Mouse (Mus musculus): Measurements from ENCODE around the gene Sde2. TPM values are rescaled to one million over a fixed set of nuclear protein-coding genes. Genes with fewer than 3 reads are reported as not detected.
"Not testable (repeated sequence)": the region's sequence is repeated elsewhere in the genome, so short reads cannot be mapped to it uniquely, and the experiment has no call there.

Gene Sde2
- polyA plus RNA-seq, 1 experiment from 2014 or later: 39.3 TPM

- 21% methylated on average over 9 of the region's 9 CpGs for WGBS
- Histone ChIP-seq H3K4me1 (no peaks in the 10 kb centered on the region), H3K9me3 (no peaks in the 10 kb centered on the region), H3K36me3 (no peaks in the 10 kb centered on the region), H3K27me3 (no peaks in the 10 kb centered on the region), H3K4me3 (no peak overlapping the region), H3K4me2 (replicated peaks) (no peak overlapping the region), H3K27ac (no peak overlapping the region), H3K9ac (no peak overlapping the region)
- no peak for ATAC-seq (ENCODE audit: low FRiP score, low read depth)
These were observed 23.0 kb downstream of the Sde2 start for GRCm38 (mm10) chr1:180873861-180874484.

GRCm38 (mm10) chr1:180874615-180875014, 23.7 kb downstream of the Sde2 start:
- Histone ChIP-seq H3K27me3 (no peaks in the 10 kb centered on the region), H3K4me3 (no peak overlapping the region), H3K4me1 (no peaks in the 10 kb centered on the region), H3K36me3 (no peaks in the 10 kb centered on the region), H3K9ac (no peak overlapping the region), H3K4me2 (replicated peaks) (no peak overlapping the region), H3K27ac (no peak overlapping the region), H3K9me3 (no peaks in the 10 kb centered on the region)
- WGBS: 67% methylated on average over 2 of the region's 2 CpGs
- ATAC-seq (ENCODE audit: low FRiP score, low read depth): no peak

- no peak for ATAC-seq (ENCODE audit: low FRiP score, low read depth)
- H3K4me1 ChIP-seq: no peaks in the 10 kb centered on the region
- no peak overlapping the region for H3K27ac ChIP-seq
- no peak overlapping the region for H3K4me2 ChIP-seq (replicated peaks)
- H3K9ac ChIP-seq: no peak overlapping the region
- H3K27me3 ChIP-seq: no peaks in the 10 kb centered on the region
- 85% methylated on average over 9 of the region's 9 CpGs for WGBS
- H3K9me3 ChIP-seq: no peaks in the 10 kb centered on the region
- no peaks in the 10 kb centered on the region for H3K36me3 ChIP-seq
- H3K4me3 ChIP-seq: no peak overlapping the region
These were observed 24.2 kb downstream of the Sde2 start for GRCm38 (mm10) chr1:180875126-180875525.

GRCm38 (mm10) chr1:180877466-180877865, 26.5 kb downstream of the Sde2 start:
- Histone ChIP-seq H3K4me1 (no peaks in the 10 kb centered on the region), H3K36me3 (no peaks in the 10 kb centered on the region), H3K27me3 (no peaks in the 10 kb centered on the region), H3K27ac (no peak overlapping the region), H3K4me3 (no peak overlapping the region), H3K9me3 (no peaks in the 10 kb centered on the region), H3K4me2 (replicated peaks) (no peak overlapping the region), H3K9ac (no peak overlapping the region)
- whole genome bisulfite sequencing: 79% methylated on average over 4 of the region's 4 CpGs
- ATAC-seq (ENCODE audit: low FRiP score, low read depth): no peak

- no peak overlapping the region for H3K4me3 ChIP-seq
- no peak overlapping the region for H3K4me2 ChIP-seq (replicated peaks)
- no peak overlapping the region for H3K27ac ChIP-seq
- H3K4me1 ChIP-seq: no peaks in the 10 kb centered on the region
- no peak overlapping the region for H3K9ac ChIP-seq
- no peak for ATAC-seq (ENCODE audit: low FRiP score, low read depth)
- H3K27me3 ChIP-seq: no peaks in the 10 kb centered on the region
- H3K36me3 ChIP-seq: no peaks in the 10 kb centered on the region
- 79% methylated on average over 3 of the region's 3 CpGs for whole genome bisulfite sequencing
- no peaks in the 10 kb centered on the region for H3K9me3 ChIP-seq
These were observed 30.8 kb downstream of the Sde2 start for GRCm38 (mm10) chr1:180881768-180882167.

- 21% methylated on average over 7 of the region's 7 CpGs for WGBS
- Histone ChIP-seq H3K9me3 (no peaks in the 10 kb centered on the region), H3K4me3 (no peak overlapping the region), H3K27me3 (no peaks in the 10 kb centered on the region), H3K4me1 (peaks cover 6% of the 10 kb centered on the region), H3K4me2 (replicated peaks) (no peak overlapping the region), H3K27ac (no peak overlapping the region), H3K36me3 (no peaks in the 10 kb centered on the region), H3K9ac (no peak overlapping the region)
- ATAC-seq (ENCODE audit: low FRiP score, low read depth): no peak
These were observed 32.8 kb downstream of the Sde2 start for GRCm38 (mm10) chr1:180883731-180884130.

- ATAC-seq (ENCODE audit: low FRiP score, low read depth): no peak
- 72% methylated on average over 9 of the region's 9 CpGs for WGBS
- no peak overlapping the region for H3K4me2 ChIP-seq (replicated peaks)
- H3K4me1 ChIP-seq: peaks cover 13% of the 10 kb centered on the region
- H3K4me3 ChIP-seq: no peak overlapping the region
- no peaks in the 10 kb centered on the region for H3K9me3 ChIP-seq
- H3K36me3 ChIP-seq: no peaks in the 10 kb centered on the region
- no peaks in the 10 kb centered on the region for H3K27me3 ChIP-seq
- no peak overlapping the region for H3K27ac ChIP-seq
- H3K9ac ChIP-seq: no peak overlapping the region
These were observed 33.6 kb downstream of the Sde2 start for GRCm38 (mm10) chr1:180884484-180884883.

GRCm38 (mm10) chr1:180888556-180889042, 37.7 kb downstream of the Sde2 start:
- H3K9ac ChIP-seq: peak overlapping the region; percentile 35; the same call in 1 of the 2 replicates

GRCm38 (mm10) chr1:180889172-180889571, 38.2 kb downstream of the Sde2 start:
- 28% methylated on average over 7 of the region's 7 CpGs for WGBS
- no peaks in the 10 kb centered on the region for H3K36me3 ChIP-seq
- peak overlapping the region; percentile 48; the same call in 1 of the 2 replicates for H3K27ac ChIP-seq
- H3K9me3 ChIP-seq: no peaks in the 10 kb centered on the region
- H3K9ac ChIP-seq: peak overlapping the region; percentile 35; the same call in 1 of the 2 replicates
- peak overlapping the region; percentile 54 for H3K4me2 ChIP-seq (replicated peaks)
- H3K27me3 ChIP-seq: peaks cover 27% of the 10 kb centered on the region
- H3K4me1 ChIP-seq: peaks cover 13% of the 10 kb centered on the region
- H3K4me3 ChIP-seq: peak overlapping the region; percentile 11; the same call in 1 of the 2 replicates
- no peak for ATAC-seq (ENCODE audit: low FRiP score, low read depth)

More at GRCm38 (mm10) chr1:180888556-180889042, 37.7 kb downstream of the Sde2 start:
- H3K36me3 ChIP-seq: no peaks in the 10 kb centered on the region
- no peaks in the 10 kb centered on the region for H3K9me3 ChIP-seq
- WGBS: 2% methylated on average over 13 of the region's 13 CpGs
- peak overlapping the region; percentile 52; the same call in 1 of the 2 replicates for H3K27ac ChIP-seq
- peak; percentile 64 for ATAC-seq (ENCODE audit: low FRiP score, low read depth)
- H3K27me3 ChIP-seq: peaks cover 21% of the 10 kb centered on the region
- peaks cover 13% of the 10 kb centered on the region for H3K4me1 ChIP-seq
- H3K4me2 ChIP-seq (replicated peaks): peak overlapping the region; percentile 54
- H3K4me3 ChIP-seq: peak overlapping the region; percentile 11

GRCm38 (mm10) chr1:180889841-180890240, 38.9 kb downstream of the Sde2 start:
- Histone ChIP-seq H3K27me3 (peaks cover 33% of the 10 kb centered on the region), H3K4me3 (no peak overlapping the region), H3K9me3 (no peaks in the 10 kb centered on the region), H3K4me2 (replicated peaks) (no peak overlapping the region), H3K36me3 (no peaks in the 10 kb centered on the region), H3K9ac (no peak overlapping the region), H3K27ac (no peak overlapping the region), H3K4me1 (peaks cover 19% of the 10 kb centered on the region)
- WGBS: 47% methylated on average over 6 of the region's 6 CpGs
- ATAC-seq (ENCODE audit: low FRiP score, low read depth): no peak

- Histone ChIP-seq H3K4me3 (no peak within 1 kb of the TSS), H3K9me3 (no peaks in the 10 kb centered on the region), H3K4me1 (peaks cover 19% of the 10 kb centered on the region), H3K9ac (no peak within 1 kb of the TSS), H3K27ac (no peak within 1 kb of the TSS), H3K27me3 (peaks cover 47% of the 10 kb centered on the region), H3K4me2 (replicated peaks) (no peak within 1 kb of the TSS; the same call in 1 of the 2 replicates), H3K36me3 (no peaks in the 10 kb centered on the region)
- WGBS: 56% methylated on average over 10 of the region's 10 CpGs
- ATAC-seq (ENCODE audit: low FRiP score, low read depth): no peak
These were observed 41.9 kb downstream of the Sde2 start, which contains the start of gene Lefty2 for GRCm38 (mm10) chr1:180892808-180893207. Gene Lefty2 (plus strand): TSS chr1:180893108.

- not testable (repeated sequence) for H3K27ac ChIP-seq, H3K9me3 ChIP-seq, H3K4me1 ChIP-seq, H3K36me3 ChIP-seq
- peak overlapping the region; percentile 28 for H3K4me3 ChIP-seq
- peaks cover 47% of the 10 kb centered on the region for H3K27me3 ChIP-seq
- 0 out of 2 replicates have a peak, but pooled peaks have one; percentile 39 for ATAC-seq (ENCODE audit: low FRiP score, low read depth)
- 0 out of 2 replicates have a peak overlapping the region, but pooled peaks have one; percentile 31 for H3K9ac ChIP-seq
- 3% methylated on average over 51 of the region's 51 CpGs for WGBS
- peak overlapping the region; percentile 54 for H3K4me2 ChIP-seq (replicated peaks)
These were observed 43.4 kb downstream of the Sde2 start for GRCm38 (mm10) chr1:180894088-180894987.

Measured in limb, embryonic 13.5 days (tissue).